Comparison of ENCODE assay signal across 9 mouse cellular contexts in genomic region chr14:34458880-34459279, GRCm38 (mm10). TPM values are rescaled to one million over a fixed set of nuclear protein-coding genes. Genes with fewer than 3 reads are reported as not detected.
A peak's percentile ranks its signal among the peaks of the same experiment; 100 is the strongest.
DNase-seq lines count a peak whose midpoint lies in the region; ATAC-seq and TF ChIP-seq lines count a peak whose summit lies in the region.
"Had no signal": no experiment of that assay in that cellular context is flagged by ENCODE, and none has a peak within 500 bp of the region (broad histone marks: within the 10 kb centered on the region; RNA-seq: fewer than 3 reads in every experiment).

No protein-coding gene starts in this region.

- TF ChIP-seq CTCF in forebrain, postnatal 0 days (IDR thresholded peaks at IDR 0.05; ENCODE audit: low read depth): peak; percentile 79
- peak; percentile 91 for TF ChIP-seq CTCF in layer of hippocampus, adult 2 months (conservative IDR thresholded peaks at IDR 0.05)

- WGBS in forebrain, embryonic 11.5 days: 85% methylated on average over 1 of the region's 1 CpGs
- WGBS in forebrain, embryonic 10.5 days: 92% methylated on average over 1 of the region's 1 CpGs
- 80% methylated on average over 1 of the region's 1 CpGs for WGBS in forebrain, postnatal 0 days

- H3K36me3 ChIP-seq in forebrain, embryonic 11.5 days (ENCODE audit: control insufficient read depth, insufficient read depth, low read length): no peaks in the 10 kb centered on the region; the same call in 1 of the 2 replicates
- peaks cover 56% of the 10 kb centered on the region for H3K36me3 ChIP-seq in forebrain, embryonic 10.5 days (replicated peaks)
- no peaks in the 10 kb centered on the region for H3K36me3 ChIP-seq in forebrain, postnatal 0 days (ENCODE audit: insufficient read depth)

- no peaks in the 10 kb centered on the region for H3K4me1 ChIP-seq in forebrain, embryonic 11.5 days (replicated peaks; ENCODE audit: control insufficient read depth, insufficient read depth, low read length)
- peaks cover 11% of the 10 kb centered on the region for H3K4me1 ChIP-seq in forebrain, embryonic 10.5 days
- no peaks in the 10 kb centered on the region for H3K4me1 ChIP-seq in forebrain, postnatal 0 days (ENCODE audit: insufficient read depth)

- DNase-seq in forebrain, embryonic 11.5 days (ENCODE audit: low spot score): no peak
- no peak for DNase-seq in forebrain, embryonic 10.5 days (ENCODE audit: extremely low spot score, low spot score)
- peak; percentile 49 for DNase-seq in urinary bladder, postnatal 14 days (ENCODE audit: low spot score)
- no peak for DNase-seq in urinary bladder, adult 2 months (ENCODE audit: low spot score)
- peak; percentile 71 for DNase-seq in forebrain, postnatal 0 days
- DNase-seq in layer of hippocampus, adult 2 months (ENCODE audit: low spot score in 2 of 2): peak in 1 of 2 experiments; percentile 32
- DNase-seq in retina, adult 2 months (ENCODE audit: low read depth, low spot score): peak; percentile 50
- no peak for DNase-seq in urinary bladder, adult 18-20 months (ENCODE audit: low spot score in 2 of 2)

- 0 out of 2 replicates have a peak, but pooled peaks have one; percentile 39 for ATAC-seq in forebrain, embryonic 11.5 days (replicated peaks; ENCODE audit: low FRiP score)
- ATAC-seq in forebrain, postnatal 0 days: peak; percentile 66

- H3K4me3 ChIP-seq in forebrain, embryonic 11.5 days (ENCODE audit: low read depth, low read length): no peak overlapping the region
- H3K4me3 ChIP-seq in forebrain, embryonic 10.5 days: no peak overlapping the region
- no peak overlapping the region for H3K4me3 ChIP-seq in forebrain, postnatal 0 days (ENCODE audit: low read depth, low read length)
- H3K4me3 ChIP-seq in layer of hippocampus, adult 2 months: no peak overlapping the region
- H3K4me3 ChIP-seq: heart, embryonic 15.5 days had no signal

- no peak overlapping the region for H3K9ac ChIP-seq in forebrain, embryonic 11.5 days (ENCODE audit: low read length)
- H3K9ac ChIP-seq in forebrain, postnatal 0 days: no peak overlapping the region
- H3K9ac ChIP-seq: heart, embryonic 15.5 days had no signal

- H3K4me2 ChIP-seq in forebrain, embryonic 11.5 days (ENCODE audit: low read depth, low read length, severe bottlenecking): no peak overlapping the region
- no peak overlapping the region for H3K4me2 ChIP-seq in forebrain, postnatal 0 days (ENCODE audit: low read depth)
- H3K4me2 ChIP-seq: heart, embryonic 15.5 days had no signal

- H3K27me3 ChIP-seq in forebrain, embryonic 11.5 days (ENCODE audit: control insufficient read depth, insufficient read depth, low read length): no peaks in the 10 kb centered on the region
- H3K27me3 ChIP-seq in forebrain, embryonic 10.5 days (ENCODE audit: poor library complexity, severe bottlenecking): no peaks in the 10 kb centered on the region
- H3K27me3 ChIP-seq in forebrain, postnatal 0 days (ENCODE audit: insufficient read depth, low read length): no peaks in the 10 kb centered on the region
- H3K27me3 ChIP-seq: heart, embryonic 15.5 days had no signal

- H3K9me3 ChIP-seq in forebrain, embryonic 11.5 days (ENCODE audit: control insufficient read depth, low read length): no peaks in the 10 kb centered on the region
- no peaks in the 10 kb centered on the region for H3K9me3 ChIP-seq in forebrain, embryonic 10.5 days
- H3K9me3 ChIP-seq in forebrain, postnatal 0 days (ENCODE audit: low read length): no peaks in the 10 kb centered on the region
- H3K9me3 ChIP-seq: heart, embryonic 15.5 days had no signal

- H3K27ac ChIP-seq in forebrain, embryonic 11.5 days (ENCODE audit: low read depth, low read length): no peak overlapping the region
- H3K27ac ChIP-seq in forebrain, embryonic 10.5 days: no peak overlapping the region
- no peak overlapping the region for H3K27ac ChIP-seq in forebrain, postnatal 0 days (ENCODE audit: low read depth, low read length)
- no peak overlapping the region for H3K27ac ChIP-seq in layer of hippocampus, adult 2 months
- H3K27ac ChIP-seq: heart, embryonic 15.5 days had no signal

RNA-seq across cellular contexts. Expression of gene Bmpr1a, which starts 44.3 kb away (rescaled TPM):
- polyA plus RNA-seq in forebrain, embryonic 11.5 days (2014; fragmentation: Nextera tagmentation; extraction: Ambion mirVana): 56.0 and 60.4 TPM in 2 replicates
- 44.5 and 47.6 TPM in 2 replicates for polyA plus RNA-seq in forebrain, embryonic 10.5 days (2016; fragmentation: Nextera tagmentation; extraction: Ambion mirVana)
- polyA plus RNA-seq in urinary bladder, adult 2 months (2012; rRNA removed): 47.7 and 56.2 TPM in 2 replicates
- total RNA-seq in forebrain, postnatal 0 days (2014; rRNA removed): 52.2 and 54.8 TPM in 2 replicates
- polyA plus RNA-seq in forebrain, postnatal 0 days (2015; fragmentation: Nextera tagmentation; extraction: Ambion mirVana): 12.7 and 15.9 TPM in 2 replicates
- total RNA-seq in layer of hippocampus, adult 2 months (2021): 10 to 100 TPM; 36.5 to 42.2 TPM

Comparison
In these comparisons a context has a peak if more than half of its experiments do, and no peak if none do; other contexts are left out.
1. DNase-seq: peak in urinary bladder, postnatal 14 days (single experiment), forebrain, postnatal 0 days (single experiment) and retina, adult 2 months (single experiment); none in forebrain, embryonic 11.5 days (single experiment), forebrain, embryonic 10.5 days (single experiment), urinary bladder, adult 2 months (single experiment) and urinary bladder, adult 18-20 months (0 of 2).